Mouse (Mus musculus) embryonic facial prominence, embryonic 14.5 days (tissue): ENCODE results near the gene Dstyk. TPM values are rescaled to one million over a fixed set of nuclear protein-coding genes. Genes with fewer than 3 reads are reported as not detected.

Experiments
- ATAC-seq: fragments of 200-750 bp; cut with Nextera tagmentation; 2 replicates; pipeline ENCODE4 v1.8.0; 2017; ENCODE audit warnings: low read depth, moderate number of reproducible peaks, moderate TSS enrichment
- DNase-seq: peaks from one replicate; pipeline ENCODE4 v3.0.0-alpha.2; 2015; ENCODE audit warnings: low spot score
- H3K27ac ChIP-seq: fragments of 300-500 bp; sonication (generic); replicated peaks from 2 replicates; pipeline ENCODE4 v1.5.1; 2014; ENCODE audit warnings: low read depth, mild to moderate bottlenecking, low read length, moderate library complexity
- H3K27me3 ChIP-seq: fragments of 300-500 bp; sonication (generic); replicated peaks from 2 replicates; pipeline ENCODE4 v1.6.1; 2014; ENCODE audit warnings: low read length; ENCODE audit not compliant: control insufficient read depth, insufficient read depth
- H3K36me3 ChIP-seq: fragments of 300-500 bp; sonication (generic); 2 replicates; pipeline ENCODE4 v1.6.1; 2014; ENCODE audit warnings: low read length, mixed read lengths; ENCODE audit not compliant: control insufficient read depth, insufficient read depth
- H3K4me1 ChIP-seq: fragments of 300-500 bp; sonication (generic); 2 replicates; pipeline ENCODE4 v1.6.1; 2014; ENCODE audit warnings: antibody characterized with exemption, low read length; ENCODE audit not compliant: control insufficient read depth, insufficient read depth
- H3K4me2 ChIP-seq: fragments of 300-500 bp; sonication (generic); 2 replicates; pipeline ENCODE4 v1.6.1; 2014; ENCODE audit warnings: low read depth, mild to moderate bottlenecking, low read length, moderate library complexity, mixed read lengths
- H3K4me3 ChIP-seq: fragments of 300-500 bp; sonication (generic); 2 replicates; pipeline ENCODE4 v1.5.1; 2014; ENCODE audit warnings: low read depth, mild to moderate bottlenecking, low read length
- H3K9ac ChIP-seq: fragments of 300-500 bp; sonication (generic); 2 replicates; pipeline ENCODE4 v1.6.1; 2014; ENCODE audit warnings: low read depth, mild to moderate bottlenecking, low read length, moderate library complexity, mixed read lengths
- H3K9me3 ChIP-seq: fragments of 300-500 bp; sonication (generic); 2 replicates; pipeline ENCODE4 v1.6.1; 2016; ENCODE audit warnings: low read length; ENCODE audit not compliant: control insufficient read depth
- WGBS: fragments of 180-500 bp; shearing (Covaris S2); extraction: QIAGEN DNeasy Blood & Tissue Kit; methylation state at CpG from one replicate; pipeline ENCODE4 v1.1.7; 2014; 5-methylcytosine and 5-hydroxymethylcytosine counted together
- polyA plus RNA-seq: library from polyadenylated mRNA; unstranded; fragments of >200 nt; fragmentation: Nextera tagmentation; extraction: Ambion mirVana; gene quantifications from 2 replicates; pipeline ENCODE4 v1.2.1, GENCODE M21; 2014

Gene Dstyk
- polyA plus RNA-seq, 1 experiment from 2014 or later: 15.6 TPM

DNA sequence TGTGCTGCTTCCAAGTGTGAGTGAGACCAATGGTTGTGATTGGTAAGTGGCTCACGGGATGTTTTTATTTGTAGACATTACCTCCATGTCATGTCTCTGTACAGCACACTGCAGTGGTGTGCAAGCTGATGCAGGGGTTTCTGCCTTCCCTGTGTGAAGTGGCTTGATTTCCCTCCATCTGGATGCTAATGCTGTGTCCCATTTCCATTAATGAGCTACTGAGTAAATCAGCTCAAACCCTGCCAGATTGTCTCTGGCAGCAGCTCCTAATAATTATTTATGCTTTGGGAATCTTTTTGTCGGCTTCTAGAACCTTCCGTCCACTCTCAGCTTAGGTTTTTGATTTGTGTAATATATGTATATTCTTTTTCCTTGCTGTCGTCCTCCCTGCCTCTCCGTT lies 87.8 kb downstream of the Dstyk start:
- no peak for DNase-seq
- Histone ChIP-seq H3K9me3 (no peaks in the 10 kb centered on the region), H3K9ac (no peak overlapping the region), H3K4me2 (no peak overlapping the region), H3K27me3 (no peaks in the 10 kb centered on the region), H3K4me3 (no peak overlapping the region), H3K36me3 (peaks cover 77% of the 10 kb centered on the region), H3K27ac (no peak overlapping the region), H3K4me1 (no peaks in the 10 kb centered on the region)
- 88% methylated on average over 5 of the region's 5 CpGs for WGBS
- ATAC-seq: no peak

- no peak within 1 kb of the TSS for H3K4me2 ChIP-seq
- peaks cover 67% of the 10 kb centered on the region for H3K36me3 ChIP-seq
- no peaks in the 10 kb centered on the region for H3K9me3 ChIP-seq
- no peak within 1 kb of the TSS for H3K4me3 ChIP-seq
- 90% methylated on average over 7 of the region's 7 CpGs for WGBS
- H3K27ac ChIP-seq: no peak within 1 kb of the TSS
- DNase-seq: no peak
- H3K4me1 ChIP-seq: no peaks in the 10 kb centered on the region
- no peak for ATAC-seq
- no peaks in the 10 kb centered on the region for H3K27me3 ChIP-seq
- no peak within 1 kb of the TSS for H3K9ac ChIP-seq
Measured at GRCm38 (mm10) chr1:132506058-132506457, 88.7 kb downstream of the Dstyk start, which contains the start of gene Tmem81. Tmem81 (plus strand) TSS chr1:132506230.

DNA sequence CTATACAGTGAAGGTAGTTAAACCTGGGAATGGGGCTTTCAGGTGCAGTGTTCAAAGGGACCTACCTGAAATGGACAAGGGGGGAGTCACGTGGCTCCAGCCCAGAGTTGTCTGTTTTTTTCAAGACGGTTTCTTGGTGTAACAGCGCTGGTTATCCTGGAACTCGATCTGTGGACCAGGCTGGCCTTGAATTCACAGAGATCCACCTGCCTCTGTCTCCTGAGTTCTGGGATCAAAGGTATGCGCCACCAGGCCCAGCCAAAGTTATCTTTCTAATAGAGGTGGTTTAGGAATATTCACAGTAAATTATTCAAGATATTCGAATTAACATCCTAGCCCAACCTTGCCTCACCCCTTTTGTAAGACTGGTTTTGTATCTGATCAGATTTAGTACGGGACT lies 89.3 kb downstream of the Dstyk start:
- 93% methylated on average over 7 of the region's 7 CpGs for WGBS
- Histone ChIP-seq H3K4me2 (no peak overlapping the region), H3K27ac (no peak overlapping the region), H3K4me3 (no peak overlapping the region), H3K27me3 (no peaks in the 10 kb centered on the region), H3K36me3 (peaks cover 64% of the 10 kb centered on the region), H3K9ac (no peak overlapping the region), H3K9me3 (no peaks in the 10 kb centered on the region), H3K4me1 (no peaks in the 10 kb centered on the region)
- DNase-seq (no peak), ATAC-seq (no peak)

DNA sequence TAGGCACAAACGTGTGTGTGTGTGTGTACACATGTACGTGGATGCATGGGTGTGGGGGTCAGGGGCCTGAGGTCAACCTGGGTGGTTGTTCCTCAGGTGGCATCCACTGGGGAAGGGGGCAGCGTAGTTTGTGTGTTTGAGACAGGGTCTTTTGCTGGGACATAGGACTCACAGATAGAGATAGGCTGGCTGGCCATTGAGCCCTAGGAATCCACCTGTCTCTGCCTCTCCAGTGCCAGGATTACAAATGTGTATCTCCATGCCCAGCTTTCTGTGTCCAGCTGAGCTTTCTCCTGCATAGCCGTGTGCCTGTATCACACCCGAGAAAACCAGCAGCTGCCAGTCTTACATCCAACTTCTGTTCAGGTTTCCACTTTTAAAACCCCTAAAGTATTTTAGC lies 92.4 kb downstream of the Dstyk start:
- Histone ChIP-seq H3K36me3 (peaks cover 34% of the 10 kb centered on the region), H3K4me2 (no peak overlapping the region), H3K4me1 (no peaks in the 10 kb centered on the region), H3K9me3 (no peaks in the 10 kb centered on the region), H3K27me3 (no peaks in the 10 kb centered on the region), H3K9ac (no peak overlapping the region), H3K27ac (no peak overlapping the region), H3K4me3 (no peak overlapping the region)
- DNase-seq: no peak
- no peak for ATAC-seq
- WGBS: 83% methylated on average over 5 of the region's 5 CpGs

- 64% methylated on average over 8 of the region's 8 CpGs for WGBS
- ATAC-seq (no peak), DNase-seq (no peak)
- Histone ChIP-seq H3K9me3 (no peaks in the 10 kb centered on the region), H3K27ac (no peak overlapping the region), H3K9ac (no peak overlapping the region), H3K27me3 (no peaks in the 10 kb centered on the region), H3K4me1 (no peaks in the 10 kb centered on the region), H3K4me2 (no peak overlapping the region), H3K4me3 (no peak overlapping the region), H3K36me3 (peaks cover 16% of the 10 kb centered on the region)
Measured at GRCm38 (mm10) chr1:132511521-132511920, 94.2 kb downstream of the Dstyk start.

- DNase-seq (no peak), ATAC-seq (no peak)
- 73% methylated on average over 8 of the region's 8 CpGs for whole genome bisulfite sequencing
- no peak overlapping the region for H3K4me2 ChIP-seq
- no peak overlapping the region for H3K9ac ChIP-seq
- peaks cover 11% of the 10 kb centered on the region for H3K36me3 ChIP-seq
- H3K4me3 ChIP-seq: no peak overlapping the region
- H3K27ac ChIP-seq: no peak overlapping the region
- no peaks in the 10 kb centered on the region for H3K27me3 ChIP-seq
- no peaks in the 10 kb centered on the region for H3K4me1 ChIP-seq
- no peaks in the 10 kb centered on the region for H3K9me3 ChIP-seq
Measured at GRCm38 (mm10) chr1:132512106-132512505, 94.8 kb downstream of the Dstyk start.

- H3K4me3 ChIP-seq: no peak overlapping the region
- H3K27ac ChIP-seq: no peak overlapping the region
- DNase-seq (no peak), ATAC-seq (no peak)
- H3K9me3 ChIP-seq: no peaks in the 10 kb centered on the region
- no peak overlapping the region for H3K4me2 ChIP-seq
- 91% methylated on average over 12 of the region's 12 CpGs for WGBS
- no peaks in the 10 kb centered on the region for H3K36me3 ChIP-seq
- no peak overlapping the region for H3K9ac ChIP-seq
- no peaks in the 10 kb centered on the region for H3K4me1 ChIP-seq
- H3K27me3 ChIP-seq: no peaks in the 10 kb centered on the region
Measured at GRCm38 (mm10) chr1:132515339-132515738, 98.0 kb downstream of the Dstyk start.

Other genes starting within 250 kb of the Dstyk start
- 0.46 and 2.0 TPM in 2 replicates for gene Lemd1, start 226.1 kb upstream of the Dstyk start, polyA plus RNA-seq
- gene AC124108.1, start 226.1 kb upstream of the Dstyk start, polyA plus RNA-seq: 0.34 and 0.71 TPM in 2 replicates
- gene Gm10188, start 187.8 kb upstream of the Dstyk start, polyA plus RNA-seq: not detected in 2 replicates
- gene Klhdc8a, start 118.9 kb upstream of the Dstyk start, polyA plus RNA-seq: 0.52 and 0.70 TPM in 2 replicates
- 5.2 and 6.1 TPM in 2 replicates for gene Nuak2, start 101.4 kb upstream of the Dstyk start, polyA plus RNA-seq
- 10.2 and 11.6 TPM in 2 replicates for gene Tmcc2, start 26.3 kb upstream of the Dstyk start, polyA plus RNA-seq
- gene Rbbp5, start 59.8 kb downstream of the Dstyk start, polyA plus RNA-seq: 37.8 and 42.0 TPM in 2 replicates
- 1.8 TPM in 2 replicates for gene Tmem81, start 88.7 kb downstream of the Dstyk start, polyA plus RNA-seq
- 3.6 and 4.3 TPM in 2 replicates for gene Cntn2, start 125.7 kb downstream of the Dstyk start, polyA plus RNA-seq